Mouse (Mus musculus) activated CD4-positive, CD25-positive, alpha-beta regulatory T cell, adult 4 months (primary cell): Measurements from ENCODE around the gene Tmem82. TPM values are rescaled to one million over a fixed set of nuclear protein-coding genes. Genes with fewer than 3 reads are reported as not detected.
A peak's percentile ranks its signal among the peaks of the same experiment; 100 is the strongest.

Experiments
- ATAC-seq: one replicate; pipeline ENCODE4 v1.8.0; 2017
- polyA plus RNA-seq, 2 experiments: library from polyadenylated mRNA; unstranded; fragments of 100-300 nt; shearing (Covaris generic); gene quantifications; one replicate each; pipeline ENCODE4 v1.2.1; 2017

Tmem82 gene
- polyA plus RNA-seq, 2 experiments from 2014 or later = 0.19 TPM; not detected in 1

- ATAC-seq = no peak
Measured at GRCm38 (mm10) chr4:141641353-141641771, 22.9 kb upstream of the Tmem82 start.

GRCm38 (mm10) chr4:141639474-141639873, 21.0 kb upstream of the Tmem82 start:
- ATAC-seq = no peak

- ATAC-seq = no peak
Measured at GRCm38 (mm10) chr4:141636693-141637092, 18.3 kb upstream of the Tmem82 start.

- ATAC-seq = no peak
Measured at GRCm38 (mm10) chr4:141635991-141636390, 17.6 kb upstream of the Tmem82 start.

- no peak for ATAC-seq
Measured at GRCm38 (mm10) chr4:141632111-141632873, 13.9 kb upstream of the Tmem82 start.

- no peak for ATAC-seq
Measured at GRCm38 (mm10) chr4:141631250-141631649, 12.8 kb upstream of the Tmem82 start.

GRCm38 (mm10) chr4:141630021-141630420, 11.6 kb upstream of the Tmem82 start:
- ATAC-seq = no peak

- ATAC-seq = no peak
Measured at GRCm38 (mm10) chr4:141628661-141629060, 10.2 kb upstream of the Tmem82 start.

GRCm38 (mm10) chr4:141627502-141627901, 9.1 kb upstream of the Tmem82 start:
- no peak for ATAC-seq

- ATAC-seq = no peak
Measured at GRCm38 (mm10) chr4:141625774-141626550, 7.5 kb upstream of the Tmem82 start.

- ATAC-seq = peak; percentile 83
Measured at GRCm38 (mm10) chr4:141624983-141625773, 6.7 kb upstream of the Tmem82 start.

GRCm38 (mm10) chr4:141624134-141624533, 5.7 kb upstream of the Tmem82 start:
- no peak for ATAC-seq

GRCm38 (mm10) chr4:141623666-141624065, 5.2 kb upstream of the Tmem82 start, which contains the start of gene Slc25a34:
Slc25a34 (minus strand) TSS chr4:141623821.
- no peak for ATAC-seq

GRCm38 (mm10) chr4:141623037-141623436, 4.6 kb upstream of the Tmem82 start:
- no peak for ATAC-seq

GRCm38 (mm10) chr4:141622580-141622979, 4.1 kb upstream of the Tmem82 start:
- no peak for ATAC-seq

GRCm38 (mm10) chr4:141622091-141622490, 3.7 kb upstream of the Tmem82 start:
- ATAC-seq = no peak

- ATAC-seq = no peak
Measured at GRCm38 (mm10) chr4:141621297-141621696, 2.9 kb upstream of the Tmem82 start.

GRCm38 (mm10) chr4:141619299-141619883, 958 bp upstream of the Tmem82 start:
- no peak for ATAC-seq

GRCm38 (mm10) chr4:141617863-141618564, 419 bp downstream of the Tmem82 start:
- peak; percentile 14 for ATAC-seq

- ATAC-seq = peak; percentile 38
Measured at GRCm38 (mm10) chr4:141617299-141617698, 1.1 kb downstream of the Tmem82 start.

- no peak for ATAC-seq
Measured at GRCm38 (mm10) chr4:141616811-141617210, 1.6 kb downstream of the Tmem82 start.

GRCm38 (mm10) chr4:141614946-141615345, 3.5 kb downstream of the Tmem82 start:
- ATAC-seq = no peak
